13 mouse cellular contexts compared by ENCODE assay signal in the genomic region with DNA sequence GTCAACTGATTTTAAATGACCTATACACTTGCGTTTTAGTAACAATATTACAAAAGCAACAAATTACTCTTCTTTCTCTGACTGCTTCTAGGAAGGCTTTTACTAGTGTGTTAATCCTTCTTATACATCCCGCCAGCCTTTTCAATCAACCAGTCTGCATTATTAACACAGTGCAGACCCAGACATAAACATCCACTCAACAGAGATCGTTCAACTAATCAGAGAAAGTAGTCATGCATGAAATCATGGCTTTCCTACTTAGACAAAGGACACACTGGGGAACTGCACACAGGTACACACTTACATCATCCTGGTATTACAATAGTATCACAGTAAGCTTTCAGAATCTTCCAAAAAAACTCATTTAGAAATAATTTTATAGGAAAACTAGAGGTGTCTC.
"Had no signal": no experiment of that assay in that cellular context is flagged by ENCODE, and none has a peak within 500 bp of the region (broad histone marks: within the 10 kb centered on the region; RNA-seq: fewer than 3 reads in every experiment).

No protein-coding gene starts in this region.

- H3K27ac ChIP-seq: limb, embryonic 15.5 days; liver, embryonic 12.5 days had no signal

- H3K4me3 ChIP-seq: limb, embryonic 15.5 days; liver, embryonic 12.5 days; midbrain, embryonic 15.5 days had no signal

- ATAC-seq: intestine, postnatal 0 days; liver, embryonic 12.5 days; midbrain, embryonic 15.5 days had no signal

- H3K27me3 ChIP-seq: limb, embryonic 15.5 days; liver, embryonic 12.5 days; midbrain, embryonic 15.5 days had no signal

- H3K9ac ChIP-seq: limb, embryonic 15.5 days; liver, embryonic 12.5 days; lung, embryonic 14.5 days; midbrain, embryonic 15.5 days had no signal

- H3K9me3 ChIP-seq: limb, embryonic 15.5 days; liver, embryonic 12.5 days; midbrain, embryonic 15.5 days had no signal

- H3K4me2 ChIP-seq: limb, embryonic 15.5 days; liver, embryonic 12.5 days; lung, embryonic 14.5 days; midbrain, embryonic 15.5 days had no signal

- DNase-seq: kidney, adult 8-10 months; kidney, postnatal 25 days; layer of hippocampus, adult 9-11 months; layer of hippocampus, postnatal 36 days; lung, embryonic 14.5 days; lung, postnatal 10 days; lung, postnatal 4 days; spleen, adult 18-20 months; thymus, postnatal 36 days had no signal

- H3K4me1 ChIP-seq: limb, embryonic 15.5 days; liver, embryonic 12.5 days had no signal
